Mouse (Mus musculus): ENCODE results near the gene Fancd2. TPM values are rescaled to one million over a fixed set of nuclear protein-coding genes. Genes with fewer than 3 reads are reported as not detected.
A peak's percentile ranks its signal among the peaks of the same experiment; 100 is the strongest.

The Fancd2 gene
- polyA plus RNA-seq, 1 experiment from 2014 or later, result 7.3 TPM

DNA sequence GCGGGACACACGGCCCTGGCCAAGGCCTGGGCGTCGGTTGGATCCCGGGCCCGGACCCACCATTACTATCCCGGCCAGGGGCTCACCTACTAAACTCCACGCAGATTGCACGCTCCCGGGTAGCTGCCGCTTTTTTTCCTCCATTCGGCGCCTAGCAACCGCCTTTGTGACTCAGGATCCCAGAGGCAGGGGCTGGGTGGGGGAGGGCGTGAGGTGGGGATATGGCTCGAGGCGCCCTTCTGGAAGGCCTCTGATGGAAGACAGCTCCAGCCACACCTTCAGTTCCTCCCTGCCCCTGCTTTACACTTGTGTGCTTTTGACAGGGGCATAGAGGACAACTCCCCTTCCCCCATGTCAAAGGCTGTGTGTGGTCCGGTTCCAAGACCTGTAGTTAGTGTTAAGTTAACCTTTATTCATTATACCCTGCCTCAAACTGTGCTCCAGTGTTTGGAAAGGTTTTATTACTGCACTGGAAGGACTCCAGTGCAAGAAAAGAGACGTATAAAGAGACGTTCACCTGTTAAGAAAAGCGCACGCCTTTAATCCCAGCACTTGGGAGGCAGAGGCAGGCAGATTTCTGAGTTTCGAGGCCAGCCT is 69.2 kb downstream of the Fancd2 start, which contains the start of gene Fancd2os:
Fancd2os (minus strand) TSS at position 173 of the 597 bp plus-strand sequence.
- no peak for ATAC-seq (ENCODE audit: low read depth)
- Histone ChIP-seq H3K9ac (ENCODE audit: low read depth, low read length) (no peak within 1 kb of the TSS), H3K27ac (ENCODE audit: low read length) (no peak within 1 kb of the TSS), H3K9me3 (replicated peaks; ENCODE audit: control insufficient read depth, low read length) (no peaks in the 10 kb centered on the region), H3K36me3 (ENCODE audit: control insufficient read depth, insufficient read depth) (no peaks in the 10 kb centered on the region), H3K27me3 (ENCODE audit: control insufficient read depth, insufficient read depth, low read depth, low read length) (no peaks in the 10 kb centered on the region), H3K4me3 (ENCODE audit: low read depth, low read length) (no peak within 1 kb of the TSS), H3K4me1 (ENCODE audit: control insufficient read depth, low read depth, low read length) (peaks cover 8% of the 10 kb centered on the region), H3K4me2 (ENCODE audit: low read depth, low read length) (no peak within 1 kb of the TSS)
- 70% methylated on average over 23 of the region's 23 CpGs for WGBS (ENCODE audit: insufficient replicate concordance)

DNA sequence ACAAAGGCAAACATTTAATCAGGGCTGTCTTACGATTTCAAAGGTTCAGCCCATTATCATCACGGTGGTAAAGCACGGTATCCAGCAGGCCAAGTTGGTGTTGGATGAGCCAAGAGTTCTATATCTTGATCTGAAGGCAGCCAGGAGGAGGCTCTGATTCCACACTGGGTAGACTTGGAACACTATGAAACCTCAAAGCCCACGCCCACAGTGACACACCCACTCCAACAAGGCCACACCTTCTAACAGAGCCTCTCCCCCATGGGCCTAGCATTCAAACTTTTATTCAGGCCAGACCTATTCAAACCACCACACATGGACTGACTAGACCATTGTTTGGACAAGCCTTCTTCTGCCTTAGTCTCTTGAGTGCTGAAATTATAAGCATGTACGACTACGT is 71.3 kb downstream of the Fancd2 start:
- Histone ChIP-seq H3K36me3 (ENCODE audit: control insufficient read depth, insufficient read depth) (no peaks in the 10 kb centered on the region), H3K4me3 (ENCODE audit: low read depth, low read length) (no peak overlapping the region), H3K27ac (ENCODE audit: low read length) (no peak overlapping the region), H3K4me2 (ENCODE audit: low read depth, low read length) (no peak overlapping the region), H3K27me3 (ENCODE audit: control insufficient read depth, insufficient read depth, low read depth, low read length) (no peaks in the 10 kb centered on the region), H3K4me1 (ENCODE audit: control insufficient read depth, low read depth, low read length) (peaks cover 17% of the 10 kb centered on the region), H3K9me3 (replicated peaks; ENCODE audit: control insufficient read depth, low read length) (no peaks in the 10 kb centered on the region), H3K9ac (ENCODE audit: low read depth, low read length) (no peak overlapping the region)
- WGBS (ENCODE audit: insufficient replicate concordance), result 77% methylated on average over 6 of the region's 6 CpGs
- ATAC-seq (ENCODE audit: low read depth), result no peak

DNA sequence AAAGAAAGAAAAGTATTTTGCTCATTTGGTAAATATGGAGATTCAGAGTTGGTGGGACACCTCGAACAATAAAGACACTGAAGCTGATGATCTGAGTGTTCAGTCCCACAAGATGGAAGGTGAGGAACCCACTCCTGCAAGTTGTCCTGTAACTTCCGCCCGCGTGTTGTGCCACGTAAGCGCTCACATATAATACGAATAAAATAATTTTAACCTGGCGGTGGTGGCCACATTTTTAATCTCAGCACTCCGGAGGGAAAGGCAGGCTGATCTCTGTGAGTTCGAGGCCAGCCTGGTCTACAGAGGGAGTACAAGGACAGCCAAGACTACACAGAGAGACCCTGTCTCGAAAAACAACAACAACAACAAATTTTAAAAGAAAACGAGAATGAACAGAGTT is 72.5 kb downstream of the Fancd2 start:
- Histone ChIP-seq H3K9ac (ENCODE audit: low read depth, low read length) (peak overlapping the region; percentile 90), H3K27me3 (ENCODE audit: control insufficient read depth, insufficient read depth, low read depth, low read length) (no peaks in the 10 kb centered on the region), H3K27ac (ENCODE audit: low read length) (peak overlapping the region; percentile 83; the same call in 1 of the 2 replicates), H3K9me3 (replicated peaks; ENCODE audit: control insufficient read depth, low read length) (no peaks in the 10 kb centered on the region), H3K4me1 (ENCODE audit: control insufficient read depth, low read depth, low read length) (peaks cover 17% of the 10 kb centered on the region), H3K4me3 (ENCODE audit: low read depth, low read length) (peak overlapping the region; percentile 94), H3K36me3 (ENCODE audit: control insufficient read depth, insufficient read depth) (no peaks in the 10 kb centered on the region), H3K4me2 (ENCODE audit: low read depth, low read length) (peak overlapping the region; percentile 81)
- ATAC-seq (ENCODE audit: low read depth), result no peak
- WGBS (ENCODE audit: insufficient replicate concordance), result 58% methylated on average over 12 of the region's 12 CpGs

DNA sequence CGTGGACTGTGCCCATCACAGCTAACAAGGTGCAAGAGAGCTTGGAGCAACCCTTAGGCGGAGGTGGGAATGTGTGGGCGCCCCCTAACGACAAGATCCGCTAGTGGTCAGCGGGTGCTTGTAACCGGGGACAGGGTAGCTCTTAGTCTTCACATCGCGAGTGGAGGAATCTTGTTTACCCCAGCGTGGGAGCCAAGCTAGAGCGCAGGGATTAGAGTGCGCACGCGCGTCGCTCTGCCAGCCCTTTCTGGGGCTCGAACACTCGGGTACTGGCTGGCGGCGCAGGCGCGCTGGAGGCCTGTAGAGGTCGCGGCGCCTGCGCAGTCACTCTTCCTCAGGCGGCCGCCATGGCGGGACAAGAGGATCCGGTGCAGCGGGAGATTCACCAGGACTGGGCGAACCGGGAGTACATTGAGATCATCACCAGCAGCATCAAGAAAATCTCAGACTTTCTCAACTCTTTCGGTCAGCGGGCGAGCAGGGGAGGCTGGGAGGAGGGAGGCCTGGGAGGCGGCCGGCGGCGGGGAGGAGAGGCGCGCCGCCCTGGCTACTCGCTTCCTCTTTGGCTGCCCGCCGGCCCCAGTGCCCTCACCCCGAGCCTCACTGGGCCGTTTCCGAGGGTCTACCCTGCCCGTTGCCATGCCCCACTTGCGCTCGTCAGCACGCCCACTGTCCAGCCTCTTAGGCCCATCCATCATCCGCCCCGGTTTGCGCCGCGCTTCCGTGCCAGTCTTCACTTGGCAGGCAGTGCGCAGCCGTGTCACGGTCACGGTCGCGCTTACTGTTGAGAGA is 73.1 kb downstream of the Fancd2 start, which contains the start of gene Brk1:
Brk1 (plus strand) TSS at position 341 of the 792 bp plus-strand sequence.
- Histone ChIP-seq H3K36me3 (ENCODE audit: control insufficient read depth, insufficient read depth) (no peaks in the 10 kb centered on the region), H3K4me2 (ENCODE audit: low read depth, low read length) (peak within 1 kb of the TSS; percentile 81), H3K9ac (ENCODE audit: low read depth, low read length) (peak within 1 kb of the TSS; percentile 90), H3K4me3 (ENCODE audit: low read depth, low read length) (peak within 1 kb of the TSS; percentile 94), H3K9me3 (replicated peaks; ENCODE audit: control insufficient read depth, low read length) (no peaks in the 10 kb centered on the region), H3K27ac (ENCODE audit: low read length) (peak within 1 kb of the TSS; percentile 83), H3K27me3 (ENCODE audit: control insufficient read depth, insufficient read depth, low read depth, low read length) (no peaks in the 10 kb centered on the region), H3K4me1 (ENCODE audit: control insufficient read depth, low read depth, low read length) (peaks cover 17% of the 10 kb centered on the region)
- WGBS (ENCODE audit: insufficient replicate concordance), result under 1% methylated on average over 64 of the region's 65 CpGs
- peak; percentile 93 for ATAC-seq (ENCODE audit: low read depth)

DNA sequence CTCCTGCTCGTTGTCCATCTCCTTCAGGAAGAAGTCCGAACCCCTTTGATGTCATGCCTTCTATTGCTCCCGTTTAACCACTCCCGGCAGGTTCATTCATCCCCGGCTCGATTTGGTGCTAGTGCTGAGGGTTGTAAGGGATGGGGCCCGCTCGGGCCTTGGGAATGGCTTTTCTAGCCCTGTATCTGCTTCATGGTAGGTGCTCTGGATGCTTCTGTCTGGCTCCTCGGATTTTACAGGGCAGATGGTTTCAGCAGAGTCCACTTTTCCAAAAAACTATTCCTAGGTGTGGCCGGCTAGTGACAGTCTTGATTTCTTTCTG is 73.7 kb downstream of the Fancd2 start:
- Histone ChIP-seq H3K4me1 (ENCODE audit: control insufficient read depth, low read depth, low read length) (peaks cover 17% of the 10 kb centered on the region), H3K9me3 (replicated peaks; ENCODE audit: control insufficient read depth, low read length) (no peaks in the 10 kb centered on the region), H3K4me2 (ENCODE audit: low read depth, low read length) (peak overlapping the region; percentile 81), H3K9ac (ENCODE audit: low read depth, low read length) (peak overlapping the region; percentile 90), H3K27ac (ENCODE audit: low read length) (peak overlapping the region; percentile 83; the same call in 1 of the 2 replicates), H3K27me3 (ENCODE audit: control insufficient read depth, insufficient read depth, low read depth, low read length) (no peaks in the 10 kb centered on the region), H3K36me3 (ENCODE audit: control insufficient read depth, insufficient read depth) (no peaks in the 10 kb centered on the region), H3K4me3 (ENCODE audit: low read depth, low read length) (peak overlapping the region; percentile 94)
- peak; percentile 4; the same call in 1 of the 2 replicates for ATAC-seq (ENCODE audit: low read depth)
- WGBS (ENCODE audit: insufficient replicate concordance), result 1% methylated on average over 10 of the region's 10 CpGs

DNA sequence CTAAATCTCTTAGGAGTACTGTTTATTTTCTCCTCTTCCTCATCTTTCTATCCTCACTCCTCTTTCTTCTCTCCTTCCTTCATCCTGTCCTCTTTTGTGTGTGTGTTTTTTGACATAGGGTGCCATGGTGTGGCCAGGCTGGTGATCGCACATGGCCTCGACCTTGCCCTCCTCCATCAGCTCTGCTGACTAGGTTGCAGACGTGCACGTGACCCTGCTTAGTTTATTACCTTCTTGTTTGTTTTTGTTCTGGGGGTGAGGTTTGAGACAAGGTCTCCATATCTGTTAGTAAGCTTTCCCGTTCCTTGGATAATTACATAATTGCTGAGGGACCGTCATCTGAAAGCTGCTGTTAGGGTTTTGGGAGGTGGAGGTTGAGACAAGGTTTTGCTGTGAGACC is 77.4 kb downstream of the Fancd2 start:
- Histone ChIP-seq H3K4me3 (ENCODE audit: low read depth, low read length) (no peak overlapping the region), H3K4me1 (ENCODE audit: control insufficient read depth, low read depth, low read length) (peaks cover 14% of the 10 kb centered on the region), H3K4me2 (ENCODE audit: low read depth, low read length) (no peak overlapping the region), H3K27ac (ENCODE audit: low read length) (no peak overlapping the region), H3K36me3 (ENCODE audit: control insufficient read depth, insufficient read depth) (peaks cover 2% of the 10 kb centered on the region; the same call in 1 of the 2 replicates), H3K27me3 (ENCODE audit: control insufficient read depth, insufficient read depth, low read depth, low read length) (no peaks in the 10 kb centered on the region), H3K9ac (ENCODE audit: low read depth, low read length) (no peak overlapping the region), H3K9me3 (replicated peaks; ENCODE audit: control insufficient read depth, low read length) (no peaks in the 10 kb centered on the region)
- ATAC-seq (ENCODE audit: low read depth), result no peak
- 72% methylated on average over 6 of the region's 6 CpGs for WGBS (ENCODE audit: insufficient replicate concordance)

DNA sequence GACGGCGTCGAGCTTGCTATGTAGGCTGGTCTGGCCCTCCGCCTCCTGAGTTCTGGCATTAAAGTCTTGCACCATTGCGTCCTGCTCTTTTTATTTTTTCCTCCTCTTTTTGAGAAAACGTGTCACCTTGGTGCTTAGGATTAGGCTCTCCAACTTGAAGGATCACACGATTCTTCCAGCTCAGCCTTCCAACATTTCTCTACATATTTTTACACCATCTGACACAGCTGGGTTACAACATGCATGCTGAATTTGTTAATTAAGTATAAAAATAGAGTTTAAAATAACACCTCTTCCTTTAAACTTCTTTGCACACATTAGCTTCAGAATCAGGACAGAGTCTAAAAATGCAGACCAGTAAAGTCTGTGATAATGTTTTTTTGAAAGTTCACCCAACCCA is 77.8 kb downstream of the Fancd2 start:
- H3K36me3 ChIP-seq (ENCODE audit: control insufficient read depth, insufficient read depth), result peaks cover 2% of the 10 kb centered on the region; the same call in 1 of the 2 replicates
- 81% methylated on average over 7 of the region's 7 CpGs for WGBS (ENCODE audit: insufficient replicate concordance)

DNA sequence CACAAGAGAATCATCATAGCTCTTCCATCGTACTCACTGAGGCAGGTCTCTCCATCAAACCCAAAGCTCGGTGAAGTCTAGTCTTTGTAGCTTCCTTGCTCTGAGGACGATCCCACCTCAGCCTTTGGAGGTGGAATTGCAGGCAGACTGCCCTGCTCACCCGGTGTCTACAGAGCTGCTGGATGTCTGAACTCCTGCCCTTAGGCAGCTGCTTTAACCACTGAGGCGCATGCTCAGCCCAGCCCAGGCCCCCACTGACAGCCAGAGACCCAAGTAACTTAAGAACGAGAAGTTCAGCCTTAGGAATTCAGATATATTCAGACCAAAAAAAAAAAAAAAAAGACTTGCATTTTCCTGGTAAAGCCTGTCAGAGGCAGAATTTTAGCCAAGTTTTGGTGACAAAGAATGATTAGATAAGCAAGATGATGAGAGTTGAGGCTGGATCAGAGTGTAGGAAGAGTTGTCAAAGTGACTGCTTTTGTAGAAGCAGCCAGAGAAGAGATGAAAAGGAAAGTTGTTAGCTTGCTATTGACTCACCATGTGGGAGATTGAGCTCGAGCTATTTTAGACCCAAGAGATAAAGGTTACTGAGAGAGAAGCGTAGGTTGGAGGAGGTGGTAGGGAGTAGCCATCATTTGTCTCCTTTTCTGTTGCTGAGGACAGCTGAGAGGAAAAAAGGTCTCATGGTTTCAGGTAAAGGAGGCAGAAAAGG is 80.9 kb downstream of the Fancd2 start:
- Histone ChIP-seq H3K36me3 (ENCODE audit: control insufficient read depth, insufficient read depth) (peaks cover 20% of the 10 kb centered on the region), H3K4me2 (ENCODE audit: low read depth, low read length) (no peak overlapping the region), H3K27me3 (ENCODE audit: control insufficient read depth, insufficient read depth, low read depth, low read length) (no peaks in the 10 kb centered on the region), H3K9me3 (replicated peaks; ENCODE audit: control insufficient read depth, low read length) (no peaks in the 10 kb centered on the region), H3K4me1 (ENCODE audit: control insufficient read depth, low read depth, low read length) (peaks cover 2% of the 10 kb centered on the region; the same call in 1 of the 2 replicates), H3K9ac (ENCODE audit: low read depth, low read length) (no peak overlapping the region), H3K27ac (ENCODE audit: low read length) (no peak overlapping the region), H3K4me3 (ENCODE audit: low read depth, low read length) (no peak overlapping the region)
- ATAC-seq (ENCODE audit: low read depth), result no peak
- WGBS (ENCODE audit: insufficient replicate concordance), result 73% methylated on average over 8 of the region's 8 CpGs

More for the DNA sequence above, 77.8 kb downstream of the Fancd2 start:
- H3K4me1 ChIP-seq (ENCODE audit: control insufficient read depth, low read depth, low read length), result peaks cover 14% of the 10 kb centered on the region
- H3K4me2 ChIP-seq (ENCODE audit: low read depth, low read length), result no peak overlapping the region
- H3K27me3 ChIP-seq (ENCODE audit: control insufficient read depth, insufficient read depth, low read depth, low read length), result no peaks in the 10 kb centered on the region
- no peaks in the 10 kb centered on the region for H3K9me3 ChIP-seq (replicated peaks; ENCODE audit: control insufficient read depth, low read length)
- no peak overlapping the region for H3K9ac ChIP-seq (ENCODE audit: low read depth, low read length)
- no peak overlapping the region for H3K27ac ChIP-seq (ENCODE audit: low read length)
- ATAC-seq (ENCODE audit: low read depth), result no peak
- H3K4me3 ChIP-seq (ENCODE audit: low read depth, low read length), result no peak overlapping the region

Measured in liver, embryonic 16.5 days (tissue).